Mouse (Mus musculus) lung, embryonic 16.5 days (tissue): ENCODE results near the gene Cacna2d3. TPM values are rescaled to one million over a fixed set of nuclear protein-coding genes. Genes with fewer than 3 reads are reported as not detected.

ENCODE experiments used
- ATAC-seq: fragments of 200-750 bp; cut with Nextera tagmentation; 2 replicates; pipeline ENCODE4 v1.8.0; 2017; ENCODE audit warnings: low read depth, mild to moderate bottlenecking, moderate library complexity
- H3K27ac ChIP-seq: fragments of 300-500 bp; sonication (generic); 2 replicates; pipeline ENCODE4 v1.5.1; 2014; ENCODE audit warnings: mild to moderate bottlenecking, control low read depth, low read length
- H3K27me3 ChIP-seq: fragments of 300-500 bp; sonication (generic); 2 replicates; pipeline ENCODE4 v1.6.1; 2014; ENCODE audit warnings: low read depth, low read length, mixed read lengths; ENCODE audit not compliant: control insufficient read depth, insufficient read depth
- H3K36me3 ChIP-seq: fragments of 300-500 bp; sonication (generic); 2 replicates; pipeline ENCODE4 v1.6.1; 2014; ENCODE audit warnings: low read length; ENCODE audit not compliant: control insufficient read depth, insufficient read depth
- H3K4me1 ChIP-seq: fragments of 300-500 bp; sonication (generic); replicated peaks from 2 replicates; pipeline ENCODE4 v1.6.1; 2014; ENCODE audit warnings: low read length, mixed read lengths; ENCODE audit not compliant: control insufficient read depth, insufficient read depth
- H3K4me2 ChIP-seq: fragments of 300-500 bp; sonication (generic); 2 replicates; pipeline ENCODE4 v1.6.1; 2014; ENCODE audit warnings: low read depth, low read length, control low read depth
- H3K4me3 ChIP-seq: fragments of 300-500 bp; sonication (generic); 2 replicates; pipeline ENCODE4 v1.5.1; 2014; ENCODE audit warnings: mild to moderate bottlenecking, low read length, control low read depth
- H3K9ac ChIP-seq: fragments of 300-500 bp; sonication (generic); 2 replicates; pipeline ENCODE4 v1.6.1; 2014; ENCODE audit warnings: low read length, control low read depth
- H3K9me3 ChIP-seq: fragments of 300-500 bp; sonication (generic); 2 replicates; pipeline ENCODE4 v1.6.1; 2016; ENCODE audit warnings: low read length; ENCODE audit not compliant: control insufficient read depth
- WGBS: fragments of 180-500 bp; shearing (Covaris S2); extraction: QIAGEN DNeasy Blood & Tissue Kit; methylation state at CpG from one replicate; pipeline ENCODE4 v1.1.7; 2014; 5-methylcytosine and 5-hydroxymethylcytosine counted together
- polyA plus RNA-seq: library from polyadenylated mRNA; unstranded; fragments of >200 nt; fragmentation: Nextera tagmentation; extraction: Ambion mirVana; gene quantifications from 2 replicates; pipeline ENCODE4 v1.2.1, GENCODE M21; 2015

Cacna2d3 gene
- polyA plus RNA-seq, 1 experiment from 2014 or later, result 0.98 TPM

DNA sequence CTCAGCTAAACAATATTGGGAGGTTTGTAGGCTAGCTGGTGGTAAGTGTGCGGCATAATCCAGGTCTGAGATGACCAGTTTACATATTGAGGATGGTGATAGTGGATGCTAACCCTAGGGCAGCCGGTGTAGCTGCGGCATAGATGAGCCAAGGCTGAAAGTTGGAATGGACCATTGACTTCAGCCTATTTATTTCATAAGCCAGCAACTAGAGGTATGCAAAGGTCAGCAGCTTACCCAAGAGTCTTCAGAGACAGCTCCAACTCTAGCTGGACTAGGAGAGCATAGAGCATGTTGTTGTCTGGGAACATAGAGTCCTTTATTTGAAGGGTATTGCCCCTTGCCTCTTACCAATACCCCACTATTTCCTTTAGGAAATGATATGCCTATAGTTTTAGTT, 725.1 kb downstream of the Cacna2d3 start:
- H3K9ac ChIP-seq, result no peak overlapping the region
- no peak overlapping the region for H3K4me2 ChIP-seq
- WGBS, result 92% methylated on average over 3 of the region's 3 CpGs
- H3K27me3 ChIP-seq, result no peaks in the 10 kb centered on the region
- H3K4me1 ChIP-seq, result no peaks in the 10 kb centered on the region
- no peak overlapping the region for H3K27ac ChIP-seq
- H3K36me3 ChIP-seq, result no peaks in the 10 kb centered on the region
- H3K4me3 ChIP-seq, result no peak overlapping the region
- H3K9me3 ChIP-seq, result no peaks in the 10 kb centered on the region
- ATAC-seq, result no peak

GRCm38 (mm10) chr14:28988211-28988900, 733.3 kb downstream of the Cacna2d3 start:
- H3K4me2 ChIP-seq, result no peak overlapping the region
- no peaks in the 10 kb centered on the region for H3K27me3 ChIP-seq
- no peak overlapping the region for H3K9ac ChIP-seq
- peak; percentile 68; the same call in 1 of the 2 replicates for ATAC-seq
- no peaks in the 10 kb centered on the region for H3K9me3 ChIP-seq
- 66% methylated on average over 7 of the region's 7 CpGs for WGBS
- no peaks in the 10 kb centered on the region for H3K4me1 ChIP-seq
- H3K4me3 ChIP-seq, result no peak overlapping the region
- no peaks in the 10 kb centered on the region for H3K36me3 ChIP-seq
- H3K27ac ChIP-seq, result no peak overlapping the region

DNA sequence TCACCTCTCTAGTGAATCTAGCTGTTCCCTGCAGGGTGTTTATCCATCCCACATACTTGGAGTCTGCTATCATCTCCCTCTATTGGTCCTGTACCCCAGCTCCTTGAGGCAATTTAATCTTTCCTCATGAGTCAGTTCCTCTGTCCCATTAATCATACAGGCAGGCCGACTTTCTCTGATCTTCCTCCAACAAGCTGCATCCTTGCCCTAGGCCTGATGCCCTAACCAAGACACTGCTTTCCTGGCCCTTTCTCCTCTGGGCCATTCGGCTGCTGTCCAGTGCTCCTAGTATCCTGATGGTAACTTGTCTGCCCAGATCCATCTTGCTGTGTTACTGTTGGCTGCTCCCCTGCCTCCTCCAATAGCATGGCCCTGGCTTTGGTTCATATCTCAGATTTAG, 737.4 kb downstream of the Cacna2d3 start:
- H3K27me3 ChIP-seq, result no peaks in the 10 kb centered on the region
- no peaks in the 10 kb centered on the region for H3K36me3 ChIP-seq
- no peak overlapping the region for H3K4me3 ChIP-seq
- no peaks in the 10 kb centered on the region for H3K9me3 ChIP-seq
- H3K9ac ChIP-seq, result no peak overlapping the region
- H3K4me1 ChIP-seq, result no peaks in the 10 kb centered on the region
- no peak overlapping the region for H3K27ac ChIP-seq
- no peak overlapping the region for H3K4me2 ChIP-seq
- WGBS, result 47% methylated on average over 2 of the region's 2 CpGs
- no peak for ATAC-seq

DNA sequence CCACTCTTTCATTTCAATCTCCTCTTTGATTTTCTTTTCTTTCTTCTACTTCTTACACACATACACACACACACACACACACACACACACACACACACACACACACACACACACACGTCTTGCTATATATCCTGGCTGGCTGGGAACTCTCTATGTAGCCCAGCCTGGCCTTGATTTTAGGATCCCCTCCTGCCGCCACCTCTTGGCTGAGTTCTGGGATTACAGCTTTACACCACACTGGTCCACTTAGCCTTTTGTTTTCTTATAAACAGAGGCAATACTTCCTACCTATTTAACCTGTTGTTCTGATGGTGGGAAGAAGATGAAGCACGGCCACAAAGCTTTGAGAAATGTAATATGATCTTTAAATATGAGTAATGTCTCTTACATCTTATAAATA, 741.2 kb downstream of the Cacna2d3 start:
- no peaks in the 10 kb centered on the region for H3K36me3 ChIP-seq
- H3K4me1 ChIP-seq, result no peaks in the 10 kb centered on the region
- no peak overlapping the region for H3K4me3 ChIP-seq
- H3K27me3 ChIP-seq, result no peaks in the 10 kb centered on the region
- H3K9ac ChIP-seq, result no peak overlapping the region
- 24% methylated on average over 3 of the region's 3 CpGs for WGBS
- H3K4me2 ChIP-seq, result no peak overlapping the region
- no peak for ATAC-seq
- no peak overlapping the region for H3K27ac ChIP-seq
- no peaks in the 10 kb centered on the region for H3K9me3 ChIP-seq

DNA sequence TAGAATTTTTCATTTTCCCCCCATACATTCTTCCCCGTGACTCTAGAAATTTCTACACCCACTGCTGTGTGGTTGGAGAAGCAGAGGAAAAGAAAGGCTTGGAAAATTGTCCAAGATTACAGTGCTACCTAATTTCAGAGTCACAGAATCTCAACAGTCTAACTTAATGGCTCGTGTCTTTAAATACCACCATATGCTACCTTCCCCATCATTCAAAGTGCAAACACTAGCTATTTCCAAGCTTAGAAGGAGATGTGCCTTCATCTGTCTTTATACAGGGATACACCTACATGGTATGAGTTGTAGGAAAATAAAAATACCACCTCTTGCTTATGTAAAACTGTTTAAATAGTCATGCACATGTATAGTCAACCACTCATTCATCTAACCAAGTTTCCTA, 742.4 kb downstream of the Cacna2d3 start:
- H3K9me3 ChIP-seq, result no peaks in the 10 kb centered on the region
- 89% methylated on average over 2 of the region's 2 CpGs for WGBS
- H3K4me2 ChIP-seq, result no peak overlapping the region
- H3K27ac ChIP-seq, result no peak overlapping the region
- no peaks in the 10 kb centered on the region for H3K4me1 ChIP-seq
- ATAC-seq, result no peak
- H3K4me3 ChIP-seq, result no peak overlapping the region
- H3K36me3 ChIP-seq, result no peaks in the 10 kb centered on the region
- H3K27me3 ChIP-seq, result no peaks in the 10 kb centered on the region
- H3K9ac ChIP-seq, result no peak overlapping the region

- Histone ChIP-seq H3K4me3 (no peak overlapping the region), H3K27ac (no peak overlapping the region), H3K9ac (no peak overlapping the region), H3K4me2 (no peak overlapping the region), H3K9me3 (no peaks in the 10 kb centered on the region), H3K4me1 (no peaks in the 10 kb centered on the region), H3K27me3 (no peaks in the 10 kb centered on the region), H3K36me3 (no peaks in the 10 kb centered on the region)
- WGBS, result 51% methylated on average over 5 of the region's 5 CpGs
- no peak for ATAC-seq
These were observed 749.0 kb downstream of the Cacna2d3 start for GRCm38 (mm10) chr14:28972620-28973019.

GRCm38 (mm10) chr14:28969247-28969646, 752.4 kb downstream of the Cacna2d3 start:
- ATAC-seq, result no peak

DNA sequence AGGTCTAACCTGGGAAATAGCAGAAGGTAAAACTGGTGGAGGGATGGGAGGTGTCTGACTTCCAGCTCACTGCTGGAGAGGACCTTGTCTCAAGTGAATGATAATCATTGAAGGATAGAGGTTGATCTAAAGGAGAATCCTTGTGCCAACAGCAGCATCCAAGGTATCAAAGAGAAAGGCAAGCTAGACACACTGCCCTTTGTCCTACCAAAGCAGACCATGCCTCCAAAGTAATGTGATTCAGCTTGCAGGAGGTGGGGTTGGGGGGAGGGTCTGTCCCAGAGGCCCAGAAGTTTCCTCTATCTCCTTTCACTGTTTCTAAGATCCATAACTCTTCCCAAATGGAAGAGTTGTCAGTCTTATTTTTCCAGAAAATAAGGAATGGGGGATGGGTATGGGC, 754.8 kb downstream of the Cacna2d3 start:
- H3K27me3 ChIP-seq, result no peaks in the 10 kb centered on the region
- ATAC-seq, result no peak
- H3K4me1 ChIP-seq, result no peaks in the 10 kb centered on the region
- no peak overlapping the region for H3K9ac ChIP-seq
- no peak overlapping the region for H3K4me2 ChIP-seq
- H3K27ac ChIP-seq, result no peak overlapping the region
- no peak overlapping the region for H3K4me3 ChIP-seq
- H3K36me3 ChIP-seq, result no peaks in the 10 kb centered on the region
- no peaks in the 10 kb centered on the region for H3K9me3 ChIP-seq

More at GRCm38 (mm10) chr14:28969247-28969646, 752.4 kb downstream of the Cacna2d3 start:
- no peaks in the 10 kb centered on the region for H3K27me3 ChIP-seq
- 79% methylated on average over 4 of the region's 4 CpGs for WGBS
- H3K9ac ChIP-seq, result no peak overlapping the region
- H3K27ac ChIP-seq, result no peak overlapping the region
- H3K4me3 ChIP-seq, result no peak overlapping the region
- H3K4me2 ChIP-seq, result no peak overlapping the region
- no peaks in the 10 kb centered on the region for H3K4me1 ChIP-seq
- no peaks in the 10 kb centered on the region for H3K9me3 ChIP-seq
- no peaks in the 10 kb centered on the region for H3K36me3 ChIP-seq

DNA sequence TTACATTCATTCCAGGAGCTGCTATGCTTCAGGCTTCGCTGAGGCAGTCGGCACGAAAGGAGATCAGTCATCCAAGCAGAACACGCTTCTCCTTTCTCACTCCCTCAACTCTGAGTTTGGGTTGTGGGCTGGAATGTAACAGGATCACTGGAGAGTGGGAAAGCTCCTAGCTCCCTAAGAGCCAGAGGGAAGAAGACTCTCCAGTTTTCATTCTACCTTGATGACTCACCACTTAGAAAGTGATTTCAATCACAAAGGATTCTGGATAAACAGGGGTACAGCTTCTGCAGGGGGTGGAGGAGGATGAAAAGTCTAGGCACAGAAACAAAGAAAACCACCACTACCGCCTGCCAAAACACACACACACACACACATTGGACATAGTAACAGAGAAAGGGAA, 760.3 kb downstream of the Cacna2d3 start:
- Histone ChIP-seq H3K4me2 (no peak overlapping the region), H3K27ac (no peak overlapping the region), H3K9ac (no peak overlapping the region), H3K4me1 (no peaks in the 10 kb centered on the region), H3K4me3 (no peak overlapping the region), H3K27me3 (no peaks in the 10 kb centered on the region), H3K9me3 (no peaks in the 10 kb centered on the region), H3K36me3 (no peaks in the 10 kb centered on the region)
- ATAC-seq, result no peak
- 73% methylated on average over 5 of the region's 5 CpGs for WGBS

GRCm38 (mm10) chr14:28959042-28959441, 762.6 kb downstream of the Cacna2d3 start:
- Histone ChIP-seq H3K4me3 (no peak overlapping the region), H3K9ac (no peak overlapping the region), H3K27ac (no peak overlapping the region), H3K4me1 (no peaks in the 10 kb centered on the region), H3K36me3 (no peaks in the 10 kb centered on the region), H3K9me3 (no peaks in the 10 kb centered on the region), H3K4me2 (no peak overlapping the region), H3K27me3 (no peaks in the 10 kb centered on the region)
- WGBS, result 48% methylated on average over 3 of the region's 3 CpGs
- ATAC-seq, result no peak
